10 mouse cellular contexts compared by ENCODE assay signal in the genomic region with DNA sequence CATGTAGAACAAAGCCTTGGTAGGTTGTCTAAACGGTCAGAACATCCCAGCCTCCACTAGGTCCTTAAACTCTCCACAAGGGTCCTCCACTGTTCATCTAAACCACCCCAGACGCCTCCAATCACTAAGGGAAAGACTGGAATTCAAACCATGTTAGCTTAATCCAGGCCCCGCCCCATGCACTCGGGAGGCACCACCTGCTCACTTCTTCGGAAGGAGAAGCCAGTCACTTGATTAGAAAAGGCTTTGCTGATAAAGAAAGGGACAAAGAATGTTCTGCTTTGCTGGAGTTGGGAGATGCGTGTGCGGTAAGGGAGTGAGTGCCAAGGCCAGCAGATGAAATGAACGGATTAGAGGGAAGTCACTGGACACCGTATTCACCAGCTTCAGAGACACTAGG. TPM values are rescaled to one million over a fixed set of nuclear protein-coding genes. Genes with fewer than 3 reads are reported as not detected.
DNase-seq lines count a peak whose midpoint lies in the region; ATAC-seq and TF ChIP-seq lines count a peak whose summit lies in the region.
"Had no signal": no experiment of that assay in that cellular context is flagged by ENCODE, and none has a peak within 500 bp of the region (broad histone marks: within the 10 kb centered on the region; RNA-seq: fewer than 3 reads in every experiment).

No protein-coding gene starts in this region.

- H3K79me2 ChIP-seq in MEL (ENCODE audit: control insufficient read depth, insufficient read depth, low read length, poor library complexity) = no peaks in the 10 kb centered on the region

- no peak for ATAC-seq in heart, embryonic 11.5 days (replicated peaks; ENCODE audit: insufficient number of reproducible peaks, low FRiP score, low TSS enrichment)
- ATAC-seq in kidney, embryonic 15.5 days (replicated peaks; ENCODE audit: low FRiP score) = 0 out of 2 replicates have a peak, but pooled peaks have one; percentile 34
- ATAC-seq in lung, embryonic 16.5 days (ENCODE audit: low read depth) = peak; percentile 90

- no peak overlapping the region for H3K27ac ChIP-seq in heart, embryonic 11.5 days (ENCODE audit: low read depth, low read length)
- H3K27ac ChIP-seq in MEL (ENCODE audit: control insufficient read depth, low read depth, low read length) = peak overlapping the region; percentile 37
- H3K27ac ChIP-seq in kidney, embryonic 15.5 days = no peak overlapping the region
- H3K27ac ChIP-seq in lung, embryonic 16.5 days (ENCODE audit: low read length) = peak overlapping the region; percentile 81
- H3K27ac ChIP-seq: hindbrain, embryonic 15.5 days had no signal

- no peak for DNase-seq in heart, postnatal 10 days
- DNase-seq in MEL (ENCODE audit: low read depth, low spot score) = peak; percentile 82
- DNase-seq in adrenal gland, postnatal 36 days = no peak
- DNase-seq in layer of hippocampus, adult 9-10 months (ENCODE audit: low spot score) = no peak
- DNase-seq in layer of hippocampus, postnatal 36 days = no peak
- DNase-seq: thymus, postnatal 4 days had no signal

- H3K4me2 ChIP-seq in heart, embryonic 11.5 days = peak overlapping the region; percentile 40
- 0 out of 2 replicates have a peak overlapping the region, but pooled peaks have one; percentile 20 for H3K4me2 ChIP-seq in kidney, embryonic 15.5 days
- H3K4me2 ChIP-seq in lung, embryonic 16.5 days (ENCODE audit: low read depth, low read length) = peak overlapping the region; percentile 41
- H3K4me2 ChIP-seq: hindbrain, embryonic 15.5 days had no signal

- no peak overlapping the region for H3K4me3 ChIP-seq in heart, embryonic 11.5 days (ENCODE audit: low read depth, low read length)
- H3K4me3 ChIP-seq in MEL (ENCODE audit: control insufficient read depth in 1 of 2, insufficient read depth in 1 of 2, low read depth in 2 of 2, low read length in 2 of 2) = peak overlapping the region; percentile 2 to 22
- H3K4me3 ChIP-seq in kidney, embryonic 15.5 days (replicated peaks) = no peak overlapping the region
- peak overlapping the region; percentile 27; the same call in 1 of the 2 replicates for H3K4me3 ChIP-seq in lung, embryonic 16.5 days (ENCODE audit: low read length)
- H3K4me3 ChIP-seq: hindbrain, embryonic 15.5 days had no signal

- no peak for TF ChIP-seq CTCF in MEL (IDR thresholded peaks at IDR 0.05 in 2 of 3, conservative IDR thresholded peaks at IDR 0.05 in 1 of 3; ENCODE audit: control insufficient read depth in 1 of 3, insufficient read depth in 1 of 3, low read depth in 2 of 3, low read length in 3 of 3, poor library complexity in 1 of 3, severe bottlenecking in 1 of 3)

- no peak for TF ChIP-seq RAD21 in MEL (IDR thresholded peaks at IDR 0.05; ENCODE audit: low read depth, low read length)

- H3K27me3 ChIP-seq in heart, embryonic 11.5 days (ENCODE audit: control insufficient read depth, insufficient read depth, low read length) = no peaks in the 10 kb centered on the region
- no peaks in the 10 kb centered on the region for H3K27me3 ChIP-seq in MEL (ENCODE audit: control insufficient read depth in 1 of 2, insufficient read depth in 2 of 2, low read length in 2 of 2)
- no peaks in the 10 kb centered on the region for H3K27me3 ChIP-seq in kidney, embryonic 15.5 days
- H3K27me3 ChIP-seq in lung, embryonic 16.5 days (ENCODE audit: control insufficient read depth, insufficient read depth, low read depth, low read length) = no peaks in the 10 kb centered on the region
- H3K27me3 ChIP-seq: hindbrain, embryonic 15.5 days had no signal

- 11% methylated on average over 9 of the region's 9 CpGs for WGBS in heart, embryonic 11.5 days (ENCODE audit: insufficient replicate concordance)
- WGBS in kidney, embryonic 15.5 days = 40% methylated on average over 9 of the region's 9 CpGs
- 25% methylated on average over 9 of the region's 9 CpGs for WGBS in lung, embryonic 16.5 days

- no peaks in the 10 kb centered on the region for H3K36me3 ChIP-seq in heart, embryonic 11.5 days (ENCODE audit: control insufficient read depth, insufficient read depth, low read length)
- H3K36me3 ChIP-seq in MEL (ENCODE audit: control insufficient read depth in 1 of 2, insufficient read depth in 2 of 2, low read length in 2 of 2) = peaks cover 0 to 35% of the 10 kb centered on the region in 2 experiments; a peak in 2 of 4 replicates
- H3K36me3 ChIP-seq in kidney, embryonic 15.5 days = no peaks in the 10 kb centered on the region
- H3K36me3 ChIP-seq in lung, embryonic 16.5 days (ENCODE audit: control insufficient read depth, insufficient read depth, low read length) = no peaks in the 10 kb centered on the region
- H3K36me3 ChIP-seq: hindbrain, embryonic 15.5 days had no signal

- intact Hi-C loops in heart, postnatal 10 days (cut with DNase I) = loop anchor here (5.0 kb wide), 3 partner anchors 90 to 220 kb away; partner anchors contain the start of gene Foxo3

- TF ChIP-seq POLR2A in MEL (IDR thresholded peaks at IDR 0.05; ENCODE audit: control insufficient read depth in 1 of 2, insufficient read depth in 1 of 2, low read depth in 1 of 2, low read length in 2 of 2, poor library complexity in 1 of 2) = 0 out of 4 replicates have a peak, but pooled peaks of 1 of the 2 experiments have one; percentile 30

- no peak overlapping the region for H3K9ac ChIP-seq in heart, embryonic 11.5 days (ENCODE audit: low read depth, low read length)
- peak overlapping the region; percentile 6; the same call in 1 of the 2 replicates for H3K9ac ChIP-seq in MEL (ENCODE audit: control insufficient read depth, low read depth, low read length, poor library complexity, severe bottlenecking)
- H3K9ac ChIP-seq in kidney, embryonic 15.5 days = no peak overlapping the region
- 0 out of 2 replicates have a peak overlapping the region, but pooled peaks have one; percentile 11 for H3K9ac ChIP-seq in lung, embryonic 16.5 days (ENCODE audit: low read length)
- H3K9ac ChIP-seq: hindbrain, embryonic 15.5 days had no signal

- TF ChIP-seq EP300 in MEL (IDR thresholded peaks at IDR 0.05; ENCODE audit: low read depth in 1 of 2, low read length in 2 of 2) = peak; percentile 82 to 85

- H3K4me1 ChIP-seq in heart, embryonic 11.5 days (ENCODE audit: control insufficient read depth, insufficient read depth, low read length) = peaks cover 17% of the 10 kb centered on the region
- peaks cover 31 to 44% of the 10 kb centered on the region in 2 experiments for H3K4me1 ChIP-seq in MEL (ENCODE audit: control insufficient read depth in 1 of 2, insufficient read depth in 2 of 2, low read length in 2 of 2)
- peaks cover 26% of the 10 kb centered on the region for H3K4me1 ChIP-seq in kidney, embryonic 15.5 days
- peaks cover 16% of the 10 kb centered on the region for H3K4me1 ChIP-seq in lung, embryonic 16.5 days (replicated peaks; ENCODE audit: control insufficient read depth, insufficient read depth, low read length)

- no peaks in the 10 kb centered on the region for H3K9me3 ChIP-seq in heart, embryonic 11.5 days (replicated peaks; ENCODE audit: control insufficient read depth, low read length)
- no peaks in the 10 kb centered on the region for H3K9me3 ChIP-seq in MEL (replicated peaks; ENCODE audit: insufficient read depth, low read length)
- no peaks in the 10 kb centered on the region for H3K9me3 ChIP-seq in kidney, embryonic 15.5 days (replicated peaks)
- no peaks in the 10 kb centered on the region for H3K9me3 ChIP-seq in lung, embryonic 16.5 days (ENCODE audit: control insufficient read depth, low read length)
- H3K9me3 ChIP-seq: hindbrain, embryonic 15.5 days had no signal

TF ChIP-seq in MEL, 35 proteins besides CTCF, POLR2A, EP300 and RAD21 (continues in another document):
- TF ChIP-seq TBP (IDR thresholded peaks at IDR 0.05; ENCODE audit: low read depth, low read length) (0 out of 2 replicates have a peak, but pooled peaks have one; percentile 35), MXI1 (IDR thresholded peaks at IDR 0.05; ENCODE audit: low read depth, low read length) (peak; percentile 70; the same call in 1 of the 2 replicates), ELF1 (IDR thresholded peaks at IDR 0.05; ENCODE audit: low read depth, low read length) (no peak), CHD1 (IDR thresholded peaks at IDR 0.05; ENCODE audit: low read depth, low read length) (no peak), ETS1 (IDR thresholded peaks at IDR 0.05; ENCODE audit: low read depth, low read length) (peak; percentile 82), USF1 (IDR thresholded peaks at IDR 0.05; ENCODE audit: low read depth, low read length) (no peak), MAFK (IDR thresholded peaks at IDR 0.05; ENCODE audit: borderline replicate concordance, low read depth, low read length) (no peak; the same call in 1 of the 2 replicates), ZMIZ1 (IDR thresholded peaks at IDR 0.05; ENCODE audit: low read depth, low read length) (no peak), TAL1 (IDR thresholded peaks at IDR 0.05; ENCODE audit: low read length) (peak; percentile 66), NRF1 (IDR thresholded peaks at IDR 0.05; ENCODE audit: insufficient read depth, low read depth, low read length, poor library complexity, severe bottlenecking) (0 out of 2 replicates have a peak, but pooled peaks have one; percentile 18), MYC (IDR thresholded peaks at IDR 0.05; ENCODE audit: low read depth, low read length) (0 out of 2 replicates have a peak, but pooled peaks have one; percentile 55), POLR2AphosphoS2 (IDR thresholded peaks at IDR 0.05; ENCODE audit: low read length) (no peak), MAX (IDR thresholded peaks at IDR 0.05; ENCODE audit: low read length) (peak; percentile 53), TCF12 (IDR thresholded peaks at IDR 0.05; ENCODE audit: low read depth, low read length) (peak; percentile 91), UBTF (IDR thresholded peaks at IDR 0.05; ENCODE audit: borderline replicate concordance, insufficient read depth, low read depth, low read length) (no peak), HCFC1 (IDR thresholded peaks at IDR 0.05; ENCODE audit: low read depth, low read length) (no peak), RCOR1 (IDR thresholded peaks at IDR 0.05; ENCODE audit: low read depth, low read length) (peak; percentile 69), ZNF384 (IDR thresholded peaks at IDR 0.05; ENCODE audit: low read depth, low read length) (no peak), BHLHE40 (IDR thresholded peaks at IDR 0.05; ENCODE audit: borderline replicate concordance, low read depth, low read length) (peak; percentile 73; the same call in 1 of the 2 replicates)

RNA-seq across cellular contexts. Expression of gene Armc2, which starts 54.5 kb away (rescaled TPM):
- 0.82 and 0.86 TPM in 2 replicates for polyA plus RNA-seq in heart, embryonic 11.5 days (2014; fragmentation: Nextera tagmentation; extraction: Ambion mirVana)
- total RNA-seq in heart, postnatal 10 days (2021) = 1 to 10 TPM; 2.6 to 2.7 TPM
- 0.07 and 0.08 TPM in 2 replicates for total RNA-seq in MEL (2012; rRNA removed)
- under 1 TPM in 1 of 2 experiments, not detected in 1; 0.13 TPM for polyA plus RNA-seq in MEL (2012; ENCODE audit: insufficient read depth in 1 of 2, insufficient read length in 2 of 2, low read depth in 1 of 2, low replicate concordance in 2 of 2, missing spikeins in 1 of 2)
- polyA plus RNA-seq in kidney, embryonic 15.5 days (2015; fragmentation: Nextera tagmentation; extraction: Ambion mirVana) = 0.86 and 1.1 TPM in 2 replicates
- 2.0 and 3.0 TPM in 2 replicates for polyA plus RNA-seq in lung, embryonic 16.5 days (2015; fragmentation: Nextera tagmentation; extraction: Ambion mirVana)
- 1 to 10 TPM; 1.2 to 3.8 TPM for total RNA-seq in adrenal gland, postnatal 36 days (2021)
- total RNA-seq in layer of hippocampus, postnatal 36 days (2021) = 1 to 10 TPM; 9.4 to 9.5 TPM

Comparison
In these comparisons a context has a peak if more than half of its experiments do, and no peak if none do; other contexts are left out.
1. H3K27ac ChIP-seq: peak in MEL (single experiment) and lung, embryonic 16.5 days (single experiment); none in heart, embryonic 11.5 days (single experiment) and kidney, embryonic 15.5 days (single experiment).
2. H3K4me3 ChIP-seq: peak in MEL (2 of 2) and lung, embryonic 16.5 days (single experiment); none in heart, embryonic 11.5 days (single experiment) and kidney, embryonic 15.5 days (single experiment).
3. H3K9ac ChIP-seq: peak in MEL (single experiment) and lung, embryonic 16.5 days (single experiment); none in heart, embryonic 11.5 days (single experiment) and kidney, embryonic 15.5 days (single experiment).
4. Peak in every context shown above with its lines, with median percentiles within 50 percentile points of each other: H3K4me2 ChIP-seq.